Mouse (Mus musculus) embryo, embryonic 11.5 days (tissue): ENCODE measurements around the gene Atp2c1.
A peak's percentile ranks its signal among the peaks of the same experiment; 100 is the strongest.

Source experiments
- DNase-seq: peaks from one replicate; pipeline ENCODE4 v3.0.0-alpha.2; 2012; ENCODE audit warnings: low read depth, low spot score

Gene Atp2c1

DNA sequence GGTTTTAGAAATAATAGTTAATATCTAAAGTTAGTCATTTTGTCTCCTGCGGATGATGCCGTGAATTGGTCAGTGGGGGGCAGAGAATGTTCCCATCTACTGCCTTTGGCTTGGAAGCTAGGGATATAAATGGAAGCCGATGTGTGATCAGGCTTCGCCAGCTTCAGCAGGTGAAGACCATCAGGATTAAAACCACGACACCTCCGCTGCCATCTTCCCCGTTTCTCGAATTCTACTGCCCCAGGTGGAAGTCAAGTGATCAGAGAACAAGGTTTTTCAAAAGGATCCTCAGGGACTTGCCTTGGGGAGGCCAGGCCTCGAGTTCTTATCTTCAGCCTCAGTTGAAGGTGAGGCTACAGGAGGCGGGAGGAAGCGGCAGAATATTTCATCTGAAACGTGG lies at the start of gene Atp2c1:
Gene Atp2c1 (minus strand): TSS at position 101 of the 400 bp plus-strand sequence.
- no peak for DNase-seq

DNA sequence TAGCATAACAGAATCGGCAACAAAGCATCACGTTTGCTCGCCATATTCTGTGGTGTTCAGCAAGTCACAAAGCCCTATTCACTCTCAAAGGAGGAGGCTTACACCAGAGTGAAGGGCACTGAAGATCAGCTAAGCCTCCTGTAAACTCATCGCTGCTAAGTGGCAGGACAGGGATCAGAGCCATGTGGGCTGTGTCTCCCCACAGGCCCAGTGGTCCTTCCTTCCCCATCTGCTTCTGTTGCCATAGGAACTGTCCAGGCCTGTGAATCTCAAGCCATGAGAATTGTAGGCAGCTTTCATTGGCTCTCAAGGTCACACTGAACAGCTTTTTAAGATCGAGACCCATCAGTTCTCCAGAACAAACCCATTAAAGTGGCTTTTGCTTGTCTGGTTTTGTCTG lies 30.3 kb upstream of the Atp2c1 start:
- DNase-seq = no peak

DNA sequence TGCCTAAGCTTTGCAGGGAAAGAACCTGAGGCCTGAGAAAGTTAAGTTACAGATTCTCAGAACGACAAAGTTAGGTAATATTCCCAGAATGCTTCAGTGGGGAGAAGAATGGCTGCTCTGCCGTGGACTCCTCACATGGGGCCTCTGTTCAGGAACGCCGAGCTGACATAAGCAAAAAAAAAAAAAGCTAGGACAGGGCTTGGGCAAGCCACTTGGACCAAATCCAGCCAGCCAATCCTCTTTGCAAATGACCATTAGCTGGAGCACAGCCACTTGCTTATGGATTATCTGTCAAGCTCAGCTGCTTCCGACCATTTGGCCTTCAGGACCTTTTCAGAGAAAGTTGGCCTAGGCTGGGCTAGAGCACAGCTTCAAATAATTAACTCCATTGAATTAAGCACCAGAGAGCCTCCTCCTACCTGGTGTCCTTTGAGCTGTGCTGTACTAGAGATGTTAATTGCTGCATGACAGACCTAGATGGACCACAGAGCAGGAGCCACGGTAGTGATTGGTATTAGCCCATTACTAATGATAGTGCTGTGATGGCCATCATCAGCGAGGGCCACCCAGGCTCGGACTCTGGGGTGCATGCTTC lies 29.1 kb upstream of the Atp2c1 start:
- DNase-seq = no peak

DNA sequence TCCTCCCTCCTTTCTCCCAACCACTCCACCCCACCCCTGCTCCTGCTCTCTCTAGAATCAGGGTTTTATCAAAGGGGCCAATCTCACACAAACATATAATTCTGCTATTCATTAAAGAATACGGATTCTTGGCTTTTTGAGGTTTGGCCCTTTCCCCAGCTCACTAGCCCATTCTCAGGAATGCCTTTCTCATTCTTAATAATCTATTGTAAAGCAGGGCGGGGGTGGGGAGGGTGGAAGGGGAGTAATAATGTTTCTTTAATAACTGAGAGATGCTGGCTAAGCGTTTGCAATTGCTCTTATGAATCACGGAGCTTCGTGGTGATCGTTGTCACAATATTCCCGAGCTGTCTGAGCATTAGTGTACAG lies 27.3 kb upstream of the Atp2c1 start:
- DNase-seq = no peak

DNA sequence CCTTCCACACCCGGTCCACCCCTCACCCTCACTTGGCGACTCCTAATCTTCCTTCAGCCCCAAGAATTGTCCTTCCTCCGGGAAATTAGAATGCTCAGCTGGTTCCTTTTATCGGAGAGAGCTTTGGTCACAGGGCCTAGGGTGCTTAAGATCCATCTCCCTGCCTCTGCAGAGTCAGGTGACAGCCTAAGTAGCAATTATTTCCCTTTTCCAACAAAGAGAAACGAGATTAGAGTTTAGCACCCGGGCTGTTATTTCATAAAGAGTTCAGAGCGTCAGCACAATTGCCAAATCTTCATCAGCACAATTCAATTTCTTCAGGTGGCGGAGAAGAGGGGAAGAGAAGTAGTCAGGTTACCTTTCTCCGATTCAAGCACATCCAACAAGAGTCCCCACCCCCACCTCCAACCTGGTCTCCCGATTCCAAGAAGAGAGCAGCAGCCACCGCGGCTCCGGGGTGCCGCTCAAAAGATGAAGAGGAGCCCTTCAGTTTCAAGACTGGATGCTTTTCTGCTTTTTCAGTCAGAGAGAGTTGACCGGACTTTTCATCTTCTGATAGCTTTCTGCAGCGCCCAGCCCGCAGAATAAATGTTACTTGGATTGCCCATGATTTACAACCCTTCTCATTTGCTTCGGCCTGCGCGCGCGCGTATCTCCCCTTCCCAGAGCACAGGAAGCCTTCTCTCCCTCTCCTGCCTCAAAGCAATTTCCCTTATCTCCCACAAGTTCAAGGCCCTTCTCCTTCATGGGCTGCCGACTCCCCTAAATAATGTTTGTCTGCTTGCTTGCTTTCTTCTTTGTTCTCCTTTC lies 26.7 kb upstream of the Atp2c1 start:
- no peak for DNase-seq

DNA sequence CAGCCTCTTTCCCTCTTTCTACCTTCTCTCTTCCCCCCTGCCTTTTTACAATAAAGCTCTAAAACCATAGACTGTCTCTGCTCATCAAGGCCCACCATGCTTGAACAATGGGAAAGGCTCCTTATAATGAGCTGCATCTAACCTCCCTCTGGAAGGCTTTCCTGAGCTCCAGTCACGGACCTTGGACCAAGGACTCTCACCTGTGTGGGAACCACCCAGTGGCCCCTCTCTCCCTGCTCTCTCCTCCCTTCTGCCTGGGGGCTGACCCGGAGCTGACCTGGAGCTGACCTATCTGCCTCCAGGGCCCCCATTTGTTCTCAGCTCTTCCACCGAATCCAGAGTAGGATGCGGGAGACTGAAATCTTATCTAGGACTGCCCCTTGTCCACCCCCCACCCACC lies 24.3 kb upstream of the Atp2c1 start:
- DNase-seq = no peak

DNA sequence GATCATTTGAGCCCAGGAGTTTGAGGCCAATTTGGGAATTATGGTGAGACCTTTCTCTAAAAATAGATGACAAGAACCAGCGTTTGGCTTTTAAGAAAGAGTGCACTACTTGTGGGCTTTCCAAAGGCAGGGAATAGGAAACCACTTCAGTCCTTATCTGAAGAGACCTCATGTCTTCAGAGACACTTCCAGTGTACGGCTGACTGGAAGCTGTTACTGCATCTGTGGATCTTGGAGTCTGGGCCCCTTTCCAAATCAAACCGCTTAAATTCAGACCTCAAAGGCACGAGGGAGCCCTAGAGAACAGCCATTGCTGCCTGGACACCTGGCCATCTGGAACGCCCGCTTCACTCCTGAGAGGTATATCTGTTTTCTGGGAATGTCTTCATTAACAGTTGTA lies 22.0 kb upstream of the Atp2c1 start:
- DNase-seq = no peak

DNA sequence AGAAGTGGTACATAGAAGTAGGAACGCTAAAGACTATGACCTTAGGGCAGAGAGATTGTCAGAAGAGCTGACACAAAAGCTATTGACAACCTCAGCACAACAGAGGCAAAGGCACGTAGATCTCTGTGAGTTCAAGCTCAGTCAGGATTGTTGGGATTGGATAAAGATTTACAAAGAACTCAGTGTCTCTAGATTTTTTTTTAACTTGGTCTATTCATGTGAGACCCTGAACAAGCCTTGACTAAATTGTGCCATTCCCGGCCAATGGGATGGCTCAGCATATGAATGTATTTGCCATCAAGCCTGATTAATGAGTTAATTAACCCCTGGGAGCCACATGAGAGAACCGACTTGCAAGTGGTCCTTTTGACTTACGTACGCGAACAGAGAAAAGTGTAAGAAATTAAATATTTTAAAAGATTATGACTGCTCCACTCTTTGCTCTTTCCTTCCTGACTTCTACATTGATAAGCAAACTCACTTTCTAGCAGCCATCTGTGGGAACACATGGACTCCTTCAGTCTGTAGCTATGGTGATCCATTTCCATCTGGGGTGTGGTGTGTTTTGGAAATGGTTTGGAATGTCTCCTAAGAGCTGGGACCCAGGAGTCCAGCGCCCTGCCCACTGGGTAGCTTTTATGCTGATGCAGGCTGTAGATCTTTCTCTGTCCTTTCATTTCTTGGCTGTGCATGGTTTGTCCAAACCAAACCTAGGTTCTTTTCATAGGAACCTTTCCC lies 17.1 kb upstream of the Atp2c1 start:
- DNase-seq = no peak

DNA sequence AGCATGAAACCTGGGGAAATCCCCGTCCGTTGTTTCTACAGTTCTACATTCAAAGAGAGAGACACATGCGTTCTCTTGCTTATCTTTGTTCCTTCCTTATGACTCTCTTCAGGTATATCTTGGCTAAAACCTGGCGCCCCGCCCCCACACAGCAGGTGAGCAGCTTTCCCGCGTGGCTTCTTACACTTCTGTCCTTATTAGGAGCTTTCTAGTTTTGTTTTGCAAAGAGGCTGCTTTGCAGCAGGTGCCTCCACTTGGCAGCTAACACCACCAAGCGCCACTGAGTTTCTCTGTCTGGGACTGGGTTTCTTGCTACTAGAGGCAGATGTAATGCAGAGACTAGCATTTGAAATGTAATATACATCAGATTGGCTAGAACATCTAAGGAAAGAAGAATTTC lies 10.4 kb upstream of the Atp2c1 start:
- no peak for DNase-seq

DNA sequence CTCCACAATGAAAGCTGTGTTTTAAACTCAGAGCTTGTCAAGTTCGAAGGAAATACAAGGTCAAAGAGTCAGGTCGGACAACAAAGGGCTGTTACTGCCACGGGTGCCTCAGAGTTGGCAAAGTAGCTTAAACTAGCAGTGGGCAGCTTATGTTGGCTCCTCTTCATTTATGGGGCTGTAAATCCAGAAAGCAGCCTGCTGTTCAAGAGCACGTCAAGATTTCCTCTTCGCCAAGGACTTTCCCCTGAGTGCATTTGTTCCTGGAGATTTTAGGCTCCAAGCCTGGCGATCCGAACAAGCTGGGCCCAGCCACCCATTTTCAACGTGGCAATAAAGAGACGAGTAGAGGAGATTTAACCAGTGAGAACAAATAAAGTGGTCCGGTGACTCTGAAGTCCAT lies 9.8 kb upstream of the Atp2c1 start:
- no peak for DNase-seq

DNA sequence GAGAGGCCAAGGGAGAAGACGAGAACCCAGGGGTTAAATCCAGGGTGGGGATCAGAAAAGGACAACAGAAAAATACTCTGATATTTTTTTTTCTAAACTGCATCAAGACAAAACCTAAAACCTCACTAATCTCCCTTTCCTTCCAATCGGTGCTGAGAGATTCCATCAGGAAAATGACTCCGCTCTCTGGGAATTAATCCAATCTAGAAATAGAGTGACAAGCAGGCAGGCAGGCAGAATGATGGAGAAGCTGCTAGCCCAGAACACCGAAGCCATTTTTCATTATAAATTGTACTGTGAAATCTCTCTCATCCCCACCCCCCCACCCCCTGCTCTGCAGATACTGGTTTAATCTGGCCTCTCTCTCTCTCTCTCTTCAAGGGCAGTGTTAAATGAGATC lies 1.8 kb downstream of the Atp2c1 start:
- DNase-seq = no peak

DNA sequence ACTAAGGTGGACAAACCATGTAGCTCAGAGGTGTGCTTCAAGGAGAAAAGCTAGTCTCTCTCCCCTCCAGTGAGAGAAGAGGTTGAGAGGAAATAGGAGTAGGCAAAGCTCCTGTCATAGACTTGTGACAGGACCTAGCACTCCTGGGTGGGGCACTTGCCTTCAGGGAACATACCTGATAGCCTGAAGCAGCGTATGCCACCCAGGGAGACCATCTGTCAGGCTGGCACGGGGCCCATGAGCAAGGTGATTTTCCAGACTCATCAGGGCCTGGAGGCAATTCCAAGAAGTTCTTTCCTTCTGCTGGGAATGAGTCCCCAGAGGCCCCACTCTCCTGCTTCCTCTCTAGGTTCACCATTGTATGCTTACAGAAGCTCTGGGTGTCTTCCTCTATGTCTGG lies 4.1 kb downstream of the Atp2c1 start:
- no peak for DNase-seq

DNA sequence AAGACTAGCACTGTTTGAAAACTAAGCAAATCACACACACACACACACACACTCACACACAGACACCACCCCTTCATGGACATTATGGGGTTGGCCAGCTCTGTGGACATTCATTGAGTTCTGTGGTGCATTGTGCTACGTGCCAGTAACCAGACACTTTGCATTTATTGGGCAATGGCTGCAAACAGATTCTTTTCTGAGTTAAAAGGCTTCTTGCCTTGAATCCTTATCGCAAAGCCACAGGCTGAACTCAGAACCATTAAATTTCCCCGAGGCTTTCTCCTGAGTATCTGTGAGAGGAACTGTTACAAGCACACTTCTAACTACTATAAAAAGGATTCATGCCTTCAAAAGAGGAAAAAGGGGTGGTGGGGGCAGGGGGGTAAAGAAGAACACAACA lies 5.1 kb downstream of the Atp2c1 start:
- DNase-seq = no peak

DNA sequence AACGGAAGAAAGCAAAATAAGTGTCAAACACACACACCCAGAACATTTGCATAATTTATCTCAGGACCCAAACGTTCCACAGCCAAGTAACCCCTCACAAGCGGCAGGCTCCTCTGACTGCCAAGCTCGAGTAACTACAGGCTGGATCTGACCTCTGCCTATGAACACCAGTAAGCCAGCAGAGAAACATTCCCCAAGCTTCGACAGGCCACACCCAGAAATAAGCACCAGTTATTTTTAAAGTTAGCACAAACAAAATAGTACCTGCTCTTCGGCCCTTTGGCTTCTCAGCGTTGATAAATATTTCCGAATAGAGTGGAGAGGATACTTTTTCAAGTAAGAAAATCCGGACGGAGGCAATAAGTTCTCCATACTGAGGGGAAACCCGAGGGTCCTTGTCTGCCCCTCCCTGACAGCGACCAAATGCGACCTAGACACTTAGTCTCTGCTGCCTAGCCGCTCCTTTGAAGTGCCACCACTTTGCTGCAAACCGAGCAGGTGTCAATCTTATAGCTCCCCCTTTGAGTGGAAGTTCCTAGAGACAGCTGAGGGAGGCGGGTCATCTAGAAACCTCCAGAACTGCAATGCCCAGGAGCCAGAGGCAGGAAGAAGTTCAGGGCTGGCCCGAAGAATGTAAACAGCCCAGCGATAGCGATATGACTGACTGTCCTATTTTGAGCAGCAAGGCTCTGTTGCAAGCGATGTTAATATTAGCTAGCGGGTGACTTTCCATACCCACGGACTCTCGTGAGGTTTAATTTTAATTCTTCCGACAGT lies 6.2 kb downstream of the Atp2c1 start:
- DNase-seq = no peak

DNA sequence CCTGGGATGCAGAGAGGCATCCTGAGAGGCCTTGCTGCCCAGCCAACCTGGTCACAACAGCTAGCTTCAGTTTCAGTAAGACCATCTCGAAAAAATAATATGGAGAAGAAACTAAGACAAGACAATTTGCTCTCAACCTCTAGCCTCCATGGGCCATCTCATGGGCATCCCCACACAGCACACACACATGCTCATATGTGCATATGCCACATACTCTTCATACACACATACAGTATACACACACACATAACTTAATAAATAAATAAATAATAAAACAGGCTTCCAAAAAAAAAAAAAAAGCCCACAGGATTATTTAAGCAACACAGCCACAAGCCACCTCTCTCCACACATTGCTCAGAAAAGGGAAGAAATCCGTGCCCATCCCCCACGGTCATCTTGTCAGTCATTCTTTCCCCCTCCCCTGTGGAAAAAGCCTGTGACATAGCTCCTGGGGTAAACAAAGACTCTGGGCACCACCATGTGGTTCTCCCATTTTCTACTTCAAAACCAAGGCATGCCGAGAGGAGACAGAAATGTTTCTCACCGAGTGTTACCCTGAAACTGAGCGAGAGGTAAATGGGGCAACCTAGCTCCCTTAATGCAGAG lies 7.7 kb downstream of the Atp2c1 start:
- no peak for DNase-seq

DNA sequence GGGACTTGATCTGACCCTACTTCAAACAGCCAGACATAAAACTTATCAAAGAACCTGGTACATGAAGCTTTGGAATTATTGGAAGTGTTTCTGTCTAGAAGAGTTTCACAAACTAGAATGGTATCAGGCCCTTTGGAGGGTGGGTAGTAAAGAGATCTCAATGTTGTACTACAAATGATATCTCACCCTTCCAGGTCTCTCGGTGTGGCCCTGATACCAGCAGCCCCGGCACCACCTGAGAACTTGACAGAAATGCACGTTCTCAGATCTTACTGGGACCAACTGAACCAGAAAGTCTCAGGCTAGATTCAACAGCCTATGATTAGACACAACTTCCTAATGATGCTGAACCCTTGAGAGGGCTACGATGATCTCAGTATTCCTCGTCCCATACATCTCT lies 23.4 kb downstream of the Atp2c1 start:
- no peak for DNase-seq

DNA sequence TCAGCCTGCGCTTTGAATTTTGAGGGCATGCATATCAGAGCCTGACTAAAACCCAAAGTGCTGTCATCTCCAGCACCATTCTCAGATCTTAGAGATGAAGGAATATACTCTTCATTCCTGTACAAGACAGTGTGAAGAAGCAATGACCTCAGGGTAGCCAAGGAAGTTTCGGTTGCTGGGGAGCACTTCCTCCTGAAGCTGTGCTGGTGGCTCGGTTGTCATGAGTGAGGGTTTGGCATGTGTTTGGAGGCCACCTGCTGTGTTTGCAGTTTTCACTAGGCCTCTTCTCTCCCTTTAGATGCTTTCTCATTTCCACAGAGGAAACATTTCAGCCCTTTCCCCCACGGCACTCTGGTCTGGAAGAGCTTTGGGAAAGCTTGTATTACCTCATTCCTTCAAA lies 24.7 kb downstream of the Atp2c1 start:
- DNase-seq = no peak

DNA sequence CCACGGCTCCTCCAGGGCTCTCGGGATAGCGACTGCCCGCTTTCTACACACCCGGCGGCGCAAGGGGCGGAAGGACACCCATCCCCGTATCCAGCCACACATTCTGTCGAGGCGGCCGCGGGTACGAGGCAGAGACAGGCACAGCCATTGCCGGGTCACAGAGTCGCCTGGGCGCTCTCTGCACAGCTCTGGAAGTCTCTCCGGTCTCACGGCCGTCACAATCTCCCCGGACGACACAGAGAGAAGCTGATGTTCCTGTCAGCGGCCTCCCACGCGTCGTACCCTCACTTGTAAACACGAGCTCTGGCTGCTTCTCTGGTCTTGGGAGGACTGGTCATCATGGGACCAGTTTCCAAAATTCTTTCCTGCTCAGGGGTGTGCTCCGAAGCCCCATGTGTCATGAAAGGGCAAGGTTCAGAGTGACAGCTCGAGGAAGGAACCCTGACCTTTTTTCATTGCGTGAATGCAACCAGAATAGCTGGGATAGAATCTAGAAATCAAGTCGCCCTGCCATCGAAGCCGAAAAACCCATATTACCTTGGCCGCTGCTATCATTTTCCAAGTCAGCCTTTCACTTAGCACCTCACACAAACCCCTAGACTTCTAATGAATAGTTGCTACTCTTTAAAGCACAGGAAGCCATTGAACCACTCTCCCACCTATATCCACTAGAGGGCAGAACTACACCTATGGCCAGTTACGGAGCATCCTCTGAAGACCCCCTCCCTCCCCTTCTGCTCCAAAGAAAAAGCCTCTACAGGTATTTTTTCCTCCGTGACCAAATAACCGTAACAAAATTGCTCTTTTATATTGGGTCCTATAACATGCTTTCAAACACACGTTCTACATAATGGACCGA lies 31.6 kb downstream of the Atp2c1 start:
- DNase-seq = peak; percentile 61

DNA sequence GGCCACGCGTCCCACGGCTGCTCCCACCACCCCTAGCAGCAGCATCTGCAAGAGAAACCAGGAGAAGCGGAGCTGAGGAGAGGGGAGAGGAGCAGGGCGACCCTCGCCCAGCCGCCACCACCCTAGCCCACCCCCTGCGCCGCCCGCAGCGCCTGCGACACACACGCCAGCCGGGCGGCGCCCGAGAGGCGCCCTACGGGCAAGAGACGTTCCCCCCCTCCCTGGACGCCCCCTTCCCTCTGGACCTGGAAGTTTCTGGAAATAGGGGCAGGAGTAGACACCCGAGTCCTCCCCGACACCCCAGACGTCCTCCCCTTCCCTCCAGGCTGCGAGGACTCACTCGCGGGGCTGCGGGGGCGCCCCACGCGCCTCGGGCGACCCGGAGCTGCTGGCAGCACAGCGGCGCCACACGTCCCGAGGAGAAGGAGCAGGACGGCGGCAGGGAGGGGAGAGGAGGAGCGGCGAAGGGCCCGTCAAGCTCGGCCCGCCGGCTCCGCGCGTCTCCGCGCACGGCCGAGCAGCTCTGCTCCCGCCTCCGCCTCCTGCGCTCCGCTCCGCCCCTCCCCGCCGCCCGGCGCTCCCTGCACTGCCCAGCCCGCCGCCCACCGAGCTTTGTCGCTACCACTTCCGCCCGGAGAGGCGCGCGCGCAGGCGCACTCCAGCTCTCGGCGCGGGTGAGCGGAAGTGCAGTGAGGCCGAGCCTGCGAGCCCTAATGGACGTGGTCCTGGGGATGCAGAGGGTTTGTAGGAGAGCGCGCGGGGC lies 32.4 kb downstream of the Atp2c1 start:
- peak; percentile 91 for DNase-seq

DNA sequence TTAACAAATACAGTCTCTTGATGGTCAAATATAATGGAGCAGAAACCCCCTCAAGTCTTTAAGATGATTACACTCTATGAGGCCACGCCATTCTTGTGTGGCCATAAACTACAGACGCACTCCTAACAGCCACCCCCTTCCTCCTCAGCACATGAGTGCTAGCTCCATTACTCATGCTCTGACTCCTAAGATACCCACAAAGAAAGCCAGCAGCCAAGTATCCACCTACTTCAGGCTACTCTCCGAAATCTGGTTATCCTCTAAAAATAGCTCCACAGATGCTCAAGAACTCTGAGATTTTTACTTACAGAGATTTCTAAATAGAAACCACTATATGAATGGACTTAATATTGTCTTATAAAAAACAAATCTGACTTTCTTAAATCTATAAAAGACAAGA lies 34.4 kb downstream of the Atp2c1 start:
- no peak for DNase-seq
